Mouse (Mus musculus) kidney, adult 8-10 months (tissue): ENCODE data around the gene Wwc1.
"Not testable (repeated sequence)": the region's sequence is repeated elsewhere in the genome, so short reads cannot be mapped to it uniquely, and the experiment has no call there.

Source experiments
- DNase-seq, 2 experiments: peaks; one replicate each; pipeline ENCODE4 v3.0.0; 2022

The Wwc1 gene

GRCm38 (mm10) chr11:35834022-35834760, 146.1 kb downstream of the Wwc1 start, which contains the start of gene Rars:
Rars (minus strand) TSS chr11:35834506.
- peak; percentile 93 to 96 for DNase-seq

- DNase-seq = no peak
Observed at GRCm38 (mm10) chr11:35833270-35833669, 147.1 kb downstream of the Wwc1 start.

GRCm38 (mm10) chr11:35832139-35832538, 148.2 kb downstream of the Wwc1 start:
- DNase-seq = no peak

- no peak for DNase-seq
Observed at GRCm38 (mm10) chr11:35827714-35828113, 152.6 kb downstream of the Wwc1 start.

GRCm38 (mm10) chr11:35816316-35816715, 164.0 kb downstream of the Wwc1 start:
- no peak for DNase-seq

GRCm38 (mm10) chr11:35811458-35811857, 168.9 kb downstream of the Wwc1 start:
- DNase-seq = no peak

GRCm38 (mm10) chr11:35801332-35801731, 179.0 kb downstream of the Wwc1 start:
- DNase-seq = no peak

GRCm38 (mm10) chr11:35798874-35799273, 181.5 kb downstream of the Wwc1 start, which contains the start of gene Fbll1:
Fbll1 (minus strand) TSS chr11:35798884.
- peak; percentile 11 to 43 for DNase-seq

- DNase-seq = no peak
Observed at GRCm38 (mm10) chr11:35798495-35798820, 181.9 kb downstream of the Wwc1 start.

GRCm38 (mm10) chr11:35797751-35798494, 182.4 kb downstream of the Wwc1 start:
- DNase-seq = no peak

- DNase-seq = not testable (repeated sequence)
Observed at GRCm38 (mm10) chr11:35792800-35793199, 187.5 kb downstream of the Wwc1 start.

- no peak for DNase-seq
Observed at GRCm38 (mm10) chr11:35788443-35788842, 191.9 kb downstream of the Wwc1 start.
